Mouse (Mus musculus): ENCODE measurements around the gene Olfr509. TPM values are rescaled to one million over a fixed set of nuclear protein-coding genes. Genes with fewer than 3 reads are reported as not detected.
"Not testable (repeated sequence)": the region's sequence is repeated elsewhere in the genome, so short reads cannot be mapped to it uniquely, and the experiment has no call there.

The Olfr509 gene
- not detected in 2 replicates for polyA plus RNA-seq (2015; fragmentation: Nextera tagmentation; extraction: Ambion mirVana)

DNA sequence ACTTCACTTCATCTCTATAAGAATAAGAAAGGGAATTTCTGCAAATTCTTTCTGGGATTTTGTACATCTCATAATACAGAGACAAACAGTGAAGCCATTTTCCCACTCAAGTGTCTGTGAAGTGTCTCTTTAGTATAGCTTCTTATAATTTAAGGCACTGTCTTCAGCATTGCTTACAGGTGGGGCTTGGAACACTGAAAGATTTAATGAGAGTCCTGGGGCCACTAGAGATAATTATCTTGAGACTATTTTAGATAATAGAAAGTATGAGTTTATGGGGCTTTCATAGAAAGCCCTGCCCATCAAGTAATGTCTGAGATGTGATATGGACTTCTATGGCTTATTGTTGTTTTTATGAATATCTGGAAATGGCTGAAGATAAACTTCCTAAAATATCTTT is at the start of gene Olfr509:
Olfr509 (minus strand) TSS at position 101 of the 400 bp plus-strand sequence.
- no peak for ATAC-seq

DNA sequence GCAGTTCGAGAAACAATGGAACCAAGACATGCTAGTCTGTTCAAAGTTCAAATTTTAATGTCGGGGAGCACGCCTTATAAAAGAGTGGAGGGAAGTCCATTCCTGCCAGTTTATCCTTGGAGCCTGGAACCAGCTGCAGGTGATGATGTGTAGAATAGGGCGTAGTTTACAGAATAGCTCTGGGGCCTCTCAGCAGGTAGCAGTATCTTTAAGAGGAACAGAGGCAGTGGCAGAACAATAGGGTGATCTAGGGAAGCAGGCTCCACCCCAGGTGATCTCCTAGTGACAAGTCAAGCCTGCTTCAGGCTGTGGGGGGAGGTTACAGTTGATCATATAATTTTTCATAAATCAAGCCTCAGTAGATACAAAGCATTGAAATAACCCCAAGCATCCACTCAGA is 27.2 kb upstream of the Olfr509 start:
- Histone ChIP-seq H3K9me3 (no peaks in the 10 kb centered on the region), H3K27me3 (replicated peaks) (no peaks in the 10 kb centered on the region), H3K27ac (no peak overlapping the region), H3K9ac (no peak overlapping the region), H3K4me1 (replicated peaks) (no peaks in the 10 kb centered on the region), H3K36me3 (no peaks in the 10 kb centered on the region), H3K4me2 (replicated peaks) (no peak overlapping the region), H3K4me3 (replicated peaks) (no peak overlapping the region)
- ATAC-seq: no peak
- 77% methylated on average over 4 of the region's 4 CpGs for WGBS

More for the DNA sequence above, at the start of gene Olfr509:
- no peak within 1 kb of the TSS for H3K4me3 ChIP-seq (replicated peaks)
- H3K9me3 ChIP-seq: no peaks in the 10 kb centered on the region
- no peak within 1 kb of the TSS for H3K27ac ChIP-seq
- no peak within 1 kb of the TSS for H3K4me2 ChIP-seq (replicated peaks)
- H3K27me3 ChIP-seq (replicated peaks): no peaks in the 10 kb centered on the region
- H3K36me3 ChIP-seq: no peaks in the 10 kb centered on the region
- H3K4me1 ChIP-seq (replicated peaks): no peaks in the 10 kb centered on the region
- H3K9ac ChIP-seq: no peak within 1 kb of the TSS

DNA sequence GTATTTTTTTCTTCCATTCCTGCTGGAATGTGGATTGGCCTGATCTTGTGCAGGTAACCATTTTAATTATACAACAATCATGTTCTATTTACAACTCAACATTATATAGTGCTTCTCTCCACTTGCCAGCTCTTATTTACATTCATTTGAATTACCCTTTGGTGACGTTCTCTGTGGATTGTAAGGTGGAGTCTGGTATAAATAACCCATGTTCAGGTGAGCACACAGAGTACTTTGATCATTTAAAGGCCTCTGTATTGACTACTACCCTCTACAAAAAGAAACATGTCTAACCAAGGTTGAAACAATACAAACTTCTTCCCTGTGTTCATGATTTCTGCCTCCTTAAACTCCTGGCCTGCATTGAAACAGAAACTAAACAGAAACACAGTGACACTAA is 19.4 kb upstream of the Olfr509 start:
- 26% methylated on average over 1 of the region's 1 CpGs for WGBS
- Histone ChIP-seq H3K27ac (no peak overlapping the region), H3K4me3 (replicated peaks) (no peak overlapping the region), H3K36me3 (no peaks in the 10 kb centered on the region), H3K9me3 (no peaks in the 10 kb centered on the region), H3K4me2 (replicated peaks) (no peak overlapping the region), H3K4me1 (replicated peaks) (no peaks in the 10 kb centered on the region), H3K9ac (no peak overlapping the region), H3K27me3 (replicated peaks) (no peaks in the 10 kb centered on the region)
- peak; percentile 61 for ATAC-seq

GRCm38 (mm10) chr7:108666118-108666517 is 14.4 kb upstream of the Olfr509 start, which contains the start of gene Olfr510:
Gene Olfr510 (plus strand): TSS chr7:108666418.
- WGBS: 89% methylated on average over 1 of the region's 1 CpGs
- no peak within 1 kb of the TSS for H3K4me2 ChIP-seq (replicated peaks)
- no peak within 1 kb of the TSS for H3K27ac ChIP-seq
- no peak within 1 kb of the TSS for H3K4me3 ChIP-seq (replicated peaks)
- H3K9ac ChIP-seq: no peak within 1 kb of the TSS
- no peaks in the 10 kb centered on the region for H3K4me1 ChIP-seq (replicated peaks)
- no peaks in the 10 kb centered on the region for H3K9me3 ChIP-seq
- no peaks in the 10 kb centered on the region for H3K27me3 ChIP-seq (replicated peaks)
- no peak for ATAC-seq
- H3K36me3 ChIP-seq: no peaks in the 10 kb centered on the region

- no peak overlapping the region for H3K4me2 ChIP-seq (replicated peaks)
- H3K36me3 ChIP-seq: no peaks in the 10 kb centered on the region
- WGBS: 89% methylated on average over 3 of the region's 3 CpGs
- H3K4me1 ChIP-seq (replicated peaks): no peaks in the 10 kb centered on the region
- no peak overlapping the region for H3K9ac ChIP-seq
- no peak overlapping the region for H3K4me3 ChIP-seq (replicated peaks)
- ATAC-seq: no peak
- H3K27me3 ChIP-seq (replicated peaks): no peaks in the 10 kb centered on the region
- no peak overlapping the region for H3K27ac ChIP-seq
- no peaks in the 10 kb centered on the region for H3K9me3 ChIP-seq
Measured at GRCm38 (mm10) chr7:108662419-108662818, 10.7 kb upstream of the Olfr509 start.

GRCm38 (mm10) chr7:108629694-108630093 is 22.0 kb downstream of the Olfr509 start, which contains the start of gene Olfr508:
Gene Olfr508 (plus strand): TSS chr7:108629994.
- no peaks in the 10 kb centered on the region for H3K4me1 ChIP-seq (replicated peaks)
- H3K9ac ChIP-seq: no peak within 1 kb of the TSS
- H3K4me2 ChIP-seq (replicated peaks): no peak within 1 kb of the TSS
- no peaks in the 10 kb centered on the region for H3K27me3 ChIP-seq (replicated peaks)
- no peak within 1 kb of the TSS for H3K4me3 ChIP-seq (replicated peaks)
- no peaks in the 10 kb centered on the region for H3K9me3 ChIP-seq
- ATAC-seq: no peak
- H3K27ac ChIP-seq: no peak within 1 kb of the TSS
- H3K36me3 ChIP-seq: no peaks in the 10 kb centered on the region
- 83% methylated on average over 3 of the region's 3 CpGs for WGBS

DNA sequence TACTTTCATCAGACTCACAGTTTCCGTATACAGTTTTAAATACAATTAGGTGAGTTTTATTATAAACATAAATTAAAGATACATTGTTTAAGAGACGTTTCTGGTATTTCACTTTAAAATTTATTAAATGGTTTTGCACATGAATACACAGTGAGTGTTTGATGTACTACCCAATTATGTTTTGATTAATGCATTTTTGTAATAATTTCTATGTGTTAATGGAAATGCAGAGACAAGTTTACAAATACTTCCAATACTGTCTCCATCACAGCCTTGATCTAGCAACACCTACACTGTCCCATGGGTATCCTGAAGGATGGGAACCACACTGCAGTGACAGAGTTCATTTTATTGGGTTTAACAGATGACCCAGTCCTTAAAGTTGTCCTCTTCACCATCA is 30.2 kb downstream of the Olfr509 start, which contains the start of gene Olfr507:
Olfr507 (plus strand) TSS at position 301 of the 400 bp plus-strand sequence.
- WGBS: 76% methylated on average over 2 of the region's 2 CpGs
- H3K27ac ChIP-seq: no peak within 1 kb of the TSS
- no peaks in the 10 kb centered on the region for H3K4me1 ChIP-seq (replicated peaks)
- no peaks in the 10 kb centered on the region for H3K9me3 ChIP-seq
- no peaks in the 10 kb centered on the region for H3K36me3 ChIP-seq
- no peak within 1 kb of the TSS for H3K4me3 ChIP-seq (replicated peaks)
- no peak within 1 kb of the TSS for H3K4me2 ChIP-seq (replicated peaks)
- H3K27me3 ChIP-seq (replicated peaks): no peaks in the 10 kb centered on the region
- ATAC-seq: no peak
- H3K9ac ChIP-seq: no peak within 1 kb of the TSS

DNA sequence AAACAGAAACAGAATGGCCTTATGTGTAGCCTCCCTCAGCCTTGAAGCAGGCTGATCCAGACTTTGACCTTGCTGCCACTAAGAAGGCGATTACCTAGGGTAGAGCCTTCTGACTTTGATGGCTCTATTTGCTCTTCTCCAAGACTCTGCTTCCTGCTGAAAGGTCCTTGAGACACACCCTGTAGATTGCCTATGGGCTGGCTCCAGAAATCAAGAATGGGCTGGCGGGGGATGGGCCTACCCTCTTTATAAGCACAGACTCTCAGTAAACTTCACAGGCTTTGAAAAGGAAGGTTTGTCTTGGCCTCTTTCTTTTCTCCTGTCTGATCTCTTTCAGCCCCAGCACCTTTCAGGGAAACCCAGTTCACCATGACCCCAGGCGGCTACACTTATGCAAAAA is 34.9 kb downstream of the Olfr509 start:
- H3K9me3 ChIP-seq; H3K27me3 ChIP-seq (replicated peaks); H3K4me1 ChIP-seq (replicated peaks); H3K9ac ChIP-seq; H3K36me3 ChIP-seq; H3K4me3 ChIP-seq (replicated peaks); H3K4me2 ChIP-seq (replicated peaks); H3K27ac ChIP-seq: not testable (repeated sequence)
- peak; percentile 96 for ATAC-seq
- 48% methylated on average over 3 of the region's 3 CpGs for WGBS

DNA sequence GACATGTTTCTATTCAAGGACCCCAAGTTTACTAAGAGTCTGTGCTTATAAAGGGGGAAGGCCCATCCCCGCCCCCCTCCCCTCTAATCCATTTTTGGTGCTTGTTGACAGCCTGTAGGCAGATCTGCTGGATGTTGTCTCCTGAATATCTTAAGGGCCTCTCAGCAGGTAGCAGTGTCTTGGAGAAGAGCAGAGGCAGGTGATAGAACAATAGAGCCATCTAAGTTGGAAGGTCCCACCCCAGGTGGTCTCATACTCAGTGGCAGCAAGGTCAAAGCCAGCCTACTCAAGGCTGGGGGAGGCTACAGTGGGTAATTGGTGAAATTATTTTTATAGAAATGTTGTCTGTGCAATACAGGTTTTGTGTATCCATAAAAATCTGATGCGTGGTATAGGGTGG is 37.6 kb downstream of the Olfr509 start:
- H3K9me3 ChIP-seq: no peaks in the 10 kb centered on the region
- no peak overlapping the region for H3K4me3 ChIP-seq (replicated peaks)
- H3K27ac ChIP-seq: no peak overlapping the region
- no peaks in the 10 kb centered on the region for H3K27me3 ChIP-seq (replicated peaks)
- no peak overlapping the region for H3K4me2 ChIP-seq (replicated peaks)
- H3K4me1 ChIP-seq (replicated peaks): no peaks in the 10 kb centered on the region
- ATAC-seq: no peak
- 79% methylated on average over 2 of the region's 2 CpGs for WGBS
- no peak overlapping the region for H3K9ac ChIP-seq
- no peaks in the 10 kb centered on the region for H3K36me3 ChIP-seq

GRCm38 (mm10) chr7:108610487-108610886 is 41.2 kb downstream of the Olfr509 start, which contains the start of gene Olfr506:
Gene Olfr506 (plus strand): TSS chr7:108610787.
- H3K4me2 ChIP-seq (replicated peaks): no peak within 1 kb of the TSS
- H3K4me1 ChIP-seq (replicated peaks): no peaks in the 10 kb centered on the region
- no peak within 1 kb of the TSS for H3K9ac ChIP-seq
- H3K9me3 ChIP-seq: no peaks in the 10 kb centered on the region
- no peak for ATAC-seq
- H3K27ac ChIP-seq: no peak within 1 kb of the TSS
- H3K36me3 ChIP-seq: no peaks in the 10 kb centered on the region
- no peaks in the 10 kb centered on the region for H3K27me3 ChIP-seq (replicated peaks)
- no peak within 1 kb of the TSS for H3K4me3 ChIP-seq (replicated peaks)

GRCm38 (mm10) chr7:108601916-108602315 is 49.8 kb downstream of the Olfr509 start:
- H3K27ac ChIP-seq; H3K9ac ChIP-seq; H3K9me3 ChIP-seq; H3K27me3 ChIP-seq (replicated peaks); H3K4me1 ChIP-seq (replicated peaks); H3K36me3 ChIP-seq; ATAC-seq; H3K4me2 ChIP-seq (replicated peaks); H3K4me3 ChIP-seq (replicated peaks): not testable (repeated sequence)
- 81% methylated on average over 3 of the region's 3 CpGs for WGBS

Data from intestine, embryonic 15.5 days (tissue).